11 mouse cellular contexts compared by ENCODE assay signal in the genomic region with DNA sequence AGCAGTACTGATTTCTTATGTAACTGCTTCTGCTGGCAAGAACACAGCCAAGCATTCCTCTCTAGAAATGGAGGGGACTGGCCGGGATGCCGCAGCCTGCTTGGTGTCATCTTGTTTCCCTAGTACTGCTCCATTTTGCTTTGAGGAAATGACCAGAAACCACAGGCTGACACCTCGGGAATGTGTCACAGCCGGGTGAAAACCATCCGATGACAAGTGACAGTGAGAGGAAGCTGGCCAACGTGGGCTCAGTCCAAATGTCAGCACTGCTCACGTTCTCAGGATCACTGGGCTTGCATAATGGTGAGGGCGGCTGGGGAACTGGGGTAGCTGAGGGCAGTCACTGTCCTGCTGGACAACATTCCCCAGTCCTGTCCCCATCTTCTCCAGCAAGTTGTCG. TPM values are rescaled to one million over a fixed set of nuclear protein-coding genes. Genes with fewer than 3 reads are reported as not detected.
DNase-seq lines count a peak whose midpoint lies in the region; ATAC-seq lines count a peak whose summit lies in the region.
"Had no signal": no experiment of that assay in that cellular context is flagged by ENCODE, and none has a peak within 500 bp of the region (broad histone marks: within the 10 kb centered on the region; RNA-seq: fewer than 3 reads in every experiment).

No protein-coding gene starts in this region.

- intact Hi-C loops in left cerebral cortex, postnatal 4 days (cut with DNase I), result no loop called here

- peak; percentile 67 for ATAC-seq in megakaryocyte, adult 5-6 weeks (ENCODE audit: poor library complexity, severe bottlenecking)
- ATAC-seq: forebrain, embryonic 16.5 days; hindbrain, embryonic 16.5 days had no signal

- peak; percentile 27 for DNase-seq in cerebellum, adult 11-12 months
- DNase-seq in cerebellum, adult 11 months, result no peak
- peak; percentile 71 for DNase-seq in left cerebral cortex, postnatal 4 days
- no peak for DNase-seq in left cerebral cortex, adult 11 months (ENCODE audit: low spot score)
- DNase-seq in kidney, postnatal 25 days, result peak; percentile 52 to 70
- no peak for DNase-seq in adrenal gland, adult 8-10 months
- no peak for DNase-seq in adrenal gland, postnatal 10 days
- DNase-seq: right cerebral cortex, adult 18-20 months had no signal

RNA-seq across cellular contexts. Expression of a gene that starts 33.5 kb away (rescaled TPM):
- total RNA-seq in left cerebral cortex, postnatal 4 days (2021), result under 1 TPM; 0.42 to 0.58 TPM
- total RNA-seq in megakaryocyte, adult 5-6 weeks (2015), result not detected in 2 replicates
- not detected in 2 replicates for total RNA-seq in megakaryocyte, adult 5-6 weeks (2017)
- total RNA-seq in adrenal gland, adult 8-10 months (2022), result 10 to 100 TPM in 3 of 4 experiments, 1 to 10 TPM in 1; 7.6 to 14.0 (median 10.5) TPM
- 10 to 100 TPM in 1 of 2 experiments, 1 to 10 TPM in 1; 7.4 to 11.6 TPM for total RNA-seq in adrenal gland, postnatal 10 days (2021)

Comparison
In these comparisons a context has a peak if more than half of its experiments do, and no peak if none do; other contexts are left out.
1. DNase-seq: peak in cerebellum, adult 11-12 months (single experiment), left cerebral cortex, postnatal 4 days (single experiment) and kidney, postnatal 25 days (2 of 2); none in cerebellum, adult 11 months (single experiment), left cerebral cortex, adult 11 months (single experiment), adrenal gland, adult 8-10 months (single experiment) and adrenal gland, postnatal 10 days (single experiment).
2. RNA of a gene that starts 33.5 kb away (total RNA-seq): 7.4 to 11.6 TPM in adrenal gland, postnatal 10 days and 7.6 to 14.0 TPM in adrenal gland, adult 8-10 months; 0.42 to 0.58 TPM in left cerebral cortex, postnatal 4 days and not detected in megakaryocyte, adult 5-6 weeks; every median in the first group is over 4 times any median in the second.